Mouse (Mus musculus) naive thymus-derived CD4-positive, alpha-beta T cell, adult 2 months (primary cell): ENCODE data around the gene Dusp11.
"Not testable (repeated sequence)": the region's sequence is repeated elsewhere in the genome, so short reads cannot be mapped to it uniquely, and the experiment has no call there.

Experiments used
- DNase-seq: peaks from one replicate; pipeline ENCODE4 v3.0.0-alpha.2; 2011; ENCODE audit warnings: low read depth

Gene Dusp11

DNA sequence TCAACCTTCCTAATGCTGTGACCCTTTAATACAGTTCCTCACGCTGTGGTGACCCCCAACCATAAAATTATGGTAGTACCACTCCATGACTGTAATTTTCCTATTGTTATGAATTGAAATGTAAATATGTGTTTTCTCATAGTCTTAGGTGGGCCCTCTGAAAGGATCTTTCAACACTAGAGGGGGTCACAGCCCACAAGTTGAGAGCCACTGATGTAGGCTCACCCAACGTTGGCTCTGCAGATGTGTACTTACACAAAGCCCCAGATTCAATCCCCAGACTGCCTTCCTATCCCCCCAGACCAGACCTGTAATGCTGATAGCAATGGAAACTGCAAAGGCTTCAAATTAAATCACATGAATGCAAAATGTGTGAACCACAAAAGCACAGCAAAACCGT lies 25.8 kb downstream of the Dusp11 start:
- no peak for DNase-seq

GRCm38 (mm10) chr6:85934047-85934446 lies 27.4 kb downstream of the Dusp11 start:
- no peak for DNase-seq

GRCm38 (mm10) chr6:85929312-85929711 lies 32.2 kb downstream of the Dusp11 start:
- no peak for DNase-seq

- no peak for DNase-seq
Measured at GRCm38 (mm10) chr6:85927476-85928464, 33.7 kb downstream of the Dusp11 start.

GRCm38 (mm10) chr6:85926709-85927108 lies 34.8 kb downstream of the Dusp11 start:
- DNase-seq = no peak

GRCm38 (mm10) chr6:85923643-85924042 lies 37.8 kb downstream of the Dusp11 start:
- DNase-seq = no peak

- DNase-seq = no peak
Measured at GRCm38 (mm10) chr6:85919401-85919800, 42.1 kb downstream of the Dusp11 start.

DNA sequence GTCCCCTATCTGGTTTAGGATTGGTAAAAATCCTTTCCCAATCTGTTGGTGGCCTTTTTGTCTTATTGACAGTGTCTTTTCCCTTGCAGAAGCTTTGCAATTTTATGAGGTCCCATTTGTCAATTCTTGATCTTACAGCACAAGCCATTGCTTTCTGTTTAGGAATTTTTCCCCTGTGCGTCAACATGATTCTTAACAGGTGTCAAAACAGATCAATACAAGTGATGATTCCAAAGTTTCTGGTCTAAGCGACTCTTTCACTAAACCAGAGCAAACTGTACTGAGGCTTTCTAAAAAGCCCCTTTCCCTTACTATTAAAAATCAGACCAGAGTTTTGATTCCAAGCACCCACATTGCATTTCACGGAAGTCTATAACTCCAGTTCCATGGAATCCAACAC lies 43.1 kb downstream of the Dusp11 start:
- DNase-seq = not testable (repeated sequence)

DNA sequence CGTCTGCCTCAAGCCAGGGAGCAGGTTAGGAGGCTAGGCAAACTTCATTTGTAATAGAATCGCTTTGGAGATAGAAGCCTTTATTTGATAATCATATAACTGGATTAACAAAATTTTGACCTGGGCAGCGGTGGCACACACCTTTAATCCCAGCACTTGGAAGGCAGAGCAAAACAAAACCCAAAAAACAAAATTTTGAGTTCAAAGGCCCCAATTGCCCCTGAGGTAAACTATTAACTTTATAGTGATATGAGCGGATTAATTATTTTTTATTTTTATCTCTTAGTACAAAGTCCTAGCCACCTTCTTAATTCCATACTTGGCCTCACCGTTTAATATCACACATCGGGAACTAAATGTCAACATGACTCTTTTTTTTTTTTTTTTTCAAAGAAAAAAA lies 44.9 kb downstream of the Dusp11 start:
- no peak for DNase-seq

DNA sequence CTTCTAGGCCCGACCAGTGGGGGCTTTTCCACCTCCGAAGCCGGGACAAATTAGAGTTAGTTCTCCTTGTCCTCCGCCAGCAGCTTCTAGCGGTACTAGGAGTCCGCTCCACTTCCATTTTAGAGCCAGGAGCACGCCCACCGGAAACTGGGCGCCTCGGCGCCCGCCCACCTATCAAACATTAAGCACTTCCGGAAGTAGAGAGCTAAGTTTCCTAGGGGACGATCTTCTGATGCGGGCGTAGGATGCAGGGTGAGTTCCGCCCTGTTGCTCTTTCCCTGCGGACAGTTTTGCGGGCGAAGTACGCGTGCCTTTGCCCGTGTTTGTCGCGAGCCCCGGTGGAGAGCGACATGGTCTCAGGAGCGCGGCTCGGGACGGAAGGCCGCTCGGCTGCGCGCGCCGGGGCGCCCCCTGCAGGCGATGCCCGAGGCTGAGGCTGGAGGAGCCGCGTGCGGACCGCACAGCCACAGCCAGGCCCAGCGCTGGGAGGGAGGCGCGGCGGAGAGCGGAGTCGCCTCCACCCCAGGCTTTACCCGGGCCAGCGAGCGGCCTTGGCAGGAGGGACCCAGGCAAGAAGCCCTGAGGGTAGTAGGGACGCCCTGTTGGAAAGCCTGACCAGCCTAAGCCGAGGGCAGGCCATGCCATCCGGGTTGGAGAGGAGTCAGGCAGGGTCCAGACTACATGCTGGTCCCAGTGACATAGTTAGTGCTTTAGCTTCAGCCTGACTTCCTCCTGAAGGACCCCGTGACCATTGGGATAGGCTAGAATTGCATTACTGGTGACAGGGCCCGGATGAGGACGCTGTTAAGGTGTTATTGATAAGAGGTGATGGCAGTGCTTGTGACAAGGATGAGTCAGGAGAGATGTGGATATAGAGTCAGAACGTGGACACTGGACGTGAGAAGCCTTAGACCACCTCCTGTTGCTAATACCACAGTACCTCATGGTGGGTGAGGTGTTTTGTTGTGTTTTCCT lies 45.6 kb downstream of the Dusp11 start, which contains the start of gene Nat8f1:
Gene Nat8f1 (minus strand): TSS at position 149 of the 975 bp plus-strand sequence.
- DNase-seq = peak; percentile 94

DNA sequence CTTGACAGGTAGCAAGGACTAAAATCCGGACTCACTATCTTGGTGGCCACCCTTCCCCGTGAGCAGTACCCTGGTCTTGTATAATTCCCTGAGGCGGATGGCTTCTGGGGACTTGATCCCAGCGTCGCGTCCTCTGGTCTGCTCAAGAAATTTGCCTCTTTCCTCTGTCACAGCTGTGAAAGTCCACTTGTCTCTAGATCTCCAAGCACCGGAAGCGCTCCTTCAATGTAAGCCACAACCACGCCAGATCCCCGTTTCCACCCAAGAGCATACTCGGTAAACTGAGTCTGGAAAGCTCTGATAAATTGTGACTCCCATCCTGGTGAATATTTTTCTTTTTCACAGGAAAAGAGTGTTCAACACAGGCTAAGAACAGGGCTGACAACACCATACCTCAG lies 46.3 kb downstream of the Dusp11 start:
- DNase-seq = no peak

GRCm38 (mm10) chr6:85911587-85911986 lies 49.9 kb downstream of the Dusp11 start, which contains the start of gene Tprkb:
Gene Tprkb, plus strand, starts transcription at chr6:85911865.
- DNase-seq = no peak

DNA sequence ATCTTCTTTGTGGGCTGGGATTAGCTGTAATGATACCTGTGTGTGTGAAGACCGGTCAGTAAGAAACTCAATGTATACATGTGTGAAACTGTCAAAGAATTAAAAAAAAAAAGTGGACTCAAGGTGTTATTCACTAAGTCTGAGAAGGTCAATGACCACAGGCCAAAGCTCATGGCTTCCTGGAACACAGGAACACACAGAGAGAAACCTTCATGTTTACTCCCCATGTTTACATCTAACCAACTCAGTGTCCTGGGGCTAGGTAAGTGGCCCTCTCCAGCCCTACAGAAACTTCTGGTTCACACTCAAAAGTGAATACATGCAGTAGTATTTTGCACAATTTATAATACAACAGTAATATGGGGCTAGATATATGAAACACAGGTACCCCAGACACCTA lies 51.8 kb downstream of the Dusp11 start:
- DNase-seq = no peak

DNA sequence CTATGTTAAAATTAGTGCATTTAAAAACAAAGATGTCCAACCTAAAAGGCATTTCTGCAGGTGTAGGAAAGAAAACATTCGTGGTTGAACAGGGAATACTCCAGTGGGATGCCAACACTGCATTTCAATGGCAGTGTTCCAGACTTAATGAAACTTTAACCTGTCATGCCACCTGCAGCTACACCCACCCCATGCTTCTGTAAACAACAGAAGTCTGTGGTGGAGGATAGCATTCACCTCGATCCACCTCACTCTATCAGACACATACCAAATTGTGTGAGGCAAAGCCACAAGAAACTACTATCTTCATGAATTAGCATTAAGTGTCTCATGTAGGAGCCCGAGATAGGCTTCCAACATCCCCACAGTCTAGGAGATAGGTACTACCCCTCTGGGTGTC lies 53.1 kb downstream of the Dusp11 start:
- DNase-seq = no peak

- not testable (repeated sequence) for DNase-seq
Measured at GRCm38 (mm10) chr6:85906911-85907351, 54.5 kb downstream of the Dusp11 start.

DNA sequence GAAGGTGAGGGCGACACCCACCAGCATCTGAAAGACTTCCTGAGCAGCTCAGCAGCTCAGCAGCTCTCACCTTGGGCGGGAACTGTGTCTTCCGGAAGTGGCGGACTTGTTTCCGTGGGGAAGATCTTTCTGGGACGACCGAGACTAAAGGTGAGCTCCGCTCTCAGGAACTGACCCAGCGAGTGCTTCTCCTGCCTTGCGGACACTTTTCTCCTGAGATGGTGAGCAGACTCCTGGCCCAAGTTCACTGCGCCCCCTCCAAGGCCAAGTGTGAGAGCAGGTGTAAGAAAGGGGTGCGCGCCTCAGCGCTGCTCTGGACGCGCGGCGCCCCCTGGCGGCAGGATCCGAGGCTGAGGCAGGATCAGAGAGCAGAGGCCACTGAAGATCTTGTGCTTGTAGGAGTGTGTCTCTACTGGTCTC lies 56.8 kb downstream of the Dusp11 start, which contains the start of gene Nat8f4:
Gene Nat8f4 (minus strand): TSS at position 243 of the 420 bp plus-strand sequence.
- peak; percentile 86 for DNase-seq

DNA sequence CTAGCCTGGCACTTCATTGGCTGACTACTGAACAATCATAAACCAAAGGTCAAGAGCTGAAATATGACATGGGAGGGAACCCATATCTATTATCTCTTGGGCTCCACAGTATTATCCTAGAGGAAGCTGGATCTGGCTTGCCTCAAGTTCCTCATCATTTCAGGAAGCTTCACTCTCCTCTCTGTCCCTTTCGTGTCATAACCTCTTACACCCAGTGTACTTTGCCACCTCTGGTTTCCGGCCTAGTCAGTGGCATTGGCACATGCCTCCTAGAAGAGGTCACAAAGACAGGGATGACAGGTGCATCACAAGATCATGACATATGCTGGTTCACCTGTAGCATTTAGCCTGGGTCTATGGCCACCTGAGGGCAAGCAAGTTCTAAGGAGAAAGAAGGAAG lies 59.2 kb downstream of the Dusp11 start:
- DNase-seq = no peak

DNA sequence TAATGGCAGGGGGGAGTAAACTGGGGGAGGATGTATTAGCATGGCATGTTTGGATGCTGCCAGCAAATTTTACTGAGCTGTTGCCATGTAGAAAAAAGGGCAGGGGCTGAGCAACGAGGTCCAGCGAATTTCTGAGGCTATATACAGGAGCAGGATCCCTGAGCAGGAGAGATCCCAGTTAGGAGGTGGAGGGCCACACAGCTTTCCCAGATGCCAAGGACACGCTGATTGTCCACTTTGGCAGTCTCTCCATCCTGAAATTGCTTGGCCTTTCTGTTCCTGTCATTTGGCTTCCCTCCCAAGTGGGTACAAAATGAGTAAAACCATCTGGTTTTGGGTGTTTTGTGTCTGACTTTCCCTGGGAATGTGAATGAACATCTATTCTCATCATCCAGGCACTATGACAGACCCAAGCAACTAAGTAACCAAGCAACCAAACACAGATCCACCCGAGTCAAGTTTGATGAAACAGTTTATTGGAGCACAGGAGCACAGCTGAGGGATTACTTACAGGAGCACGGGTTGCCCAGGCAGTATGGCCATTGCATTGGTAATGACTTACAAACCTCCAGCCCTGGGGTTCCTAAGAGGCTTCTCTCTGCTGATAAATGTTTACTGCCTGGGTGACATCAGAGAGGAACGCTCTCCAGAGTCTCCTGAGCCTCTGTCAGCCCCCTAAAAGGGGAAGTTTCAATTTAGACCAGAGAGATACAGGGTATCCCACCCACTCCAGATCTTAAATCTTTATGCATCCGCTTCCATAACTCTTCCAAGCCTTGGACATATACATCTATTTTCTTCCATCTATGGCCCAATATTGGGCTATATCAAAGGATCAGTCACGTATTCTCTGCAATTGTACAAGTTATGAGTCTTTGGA lies 62.6 kb downstream of the Dusp11 start:
- DNase-seq = not testable (repeated sequence)

DNA sequence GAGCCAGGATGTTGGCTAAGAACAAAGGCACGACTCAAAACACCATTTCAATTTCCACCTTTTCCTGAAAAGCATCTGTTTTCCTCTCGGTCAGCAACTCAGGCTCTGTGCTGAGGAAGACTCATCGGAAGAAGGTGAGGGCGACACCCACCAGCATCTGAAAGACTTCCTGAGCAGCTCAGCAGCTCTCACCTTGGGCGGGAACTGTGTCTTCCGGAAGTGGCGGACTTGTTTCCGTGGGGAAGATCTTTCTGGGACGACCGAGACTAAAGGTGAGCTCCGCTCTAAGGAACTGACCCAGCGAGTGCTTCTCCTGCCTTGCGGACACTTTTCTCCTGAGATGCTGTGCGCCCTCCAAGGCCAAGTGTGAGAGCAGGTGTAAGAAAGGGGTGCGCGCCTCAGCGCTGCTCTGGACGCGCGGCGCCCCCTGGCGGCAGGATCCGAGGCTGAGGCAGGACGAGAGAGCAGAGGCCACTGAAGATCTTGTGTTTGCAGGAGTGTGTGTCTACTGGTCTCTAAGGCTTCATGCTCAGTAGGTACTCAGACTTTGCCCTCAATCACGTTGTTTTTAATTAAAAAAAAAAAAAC lies 66.3 kb downstream of the Dusp11 start:
- peak; percentile 26 for DNase-seq
